Mouse (Mus musculus) limb, embryonic 12.5 days (tissue): ENCODE measurements around the gene Dynlt1f. TPM values are rescaled to one million over a fixed set of nuclear protein-coding genes. Genes with fewer than 3 reads are reported as not detected.
"Not testable (repeated sequence)": the region's sequence is repeated elsewhere in the genome, so short reads cannot be mapped to it uniquely, and the experiment has no call there.

Experiments
- ATAC-seq: fragments of 200-750 bp; cut with Nextera tagmentation; 2 replicates; pipeline ENCODE4 v1.8.0; 2017; ENCODE audit warnings: low read depth, moderate TSS enrichment; ENCODE audit not compliant: insufficient number of reproducible peaks, insufficient read depth, low FRiP score, low TSS enrichment
- H3K27ac ChIP-seq: fragments of 300-500 bp; sonication (generic); 2 replicates; pipeline ENCODE4 v1.5.1; 2016; ENCODE audit warnings: mild to moderate bottlenecking, moderate library complexity
- H3K27me3 ChIP-seq: fragments of 300-500 bp; sonication (generic); 2 replicates; pipeline ENCODE4 v1.6.1; 2016; ENCODE audit warnings: mild to moderate bottlenecking, moderate library complexity
- H3K36me3 ChIP-seq: fragments of 300-500 bp; sonication (generic); 2 replicates; pipeline ENCODE4 v1.6.1; 2016; ENCODE audit warnings: mild to moderate bottlenecking, moderate library complexity
- H3K4me1 ChIP-seq: fragments of 300-500 bp; sonication (generic); replicated peaks from 2 replicates; pipeline ENCODE4 v1.6.1; 2016
- H3K4me2 ChIP-seq: fragments of 300-500 bp; sonication (generic); 2 replicates; pipeline ENCODE4 v1.6.1; 2016; ENCODE audit warnings: mild to moderate bottlenecking, moderate library complexity
- H3K4me3 ChIP-seq: fragments of 300-500 bp; sonication (generic); replicated peaks from 2 replicates; pipeline ENCODE4 v1.5.1; 2016; ENCODE audit warnings: mild to moderate bottlenecking
- H3K9ac ChIP-seq: fragments of 300-500 bp; sonication (generic); replicated peaks from 2 replicates; pipeline ENCODE4 v1.6.1; 2016; ENCODE audit warnings: mild to moderate bottlenecking, moderate library complexity
- H3K9me3 ChIP-seq: fragments of 300-500 bp; sonication (generic); 2 replicates; pipeline ENCODE4 v1.6.1; 2016; ENCODE audit warnings: mild to moderate bottlenecking, moderate library complexity
- WGBS: fragments of 180-500 bp; shearing (Covaris S2); methylation state at CpG from one replicate; pipeline ENCODE4 v1.1.7; 2016; 5-methylcytosine and 5-hydroxymethylcytosine counted together
- polyA plus RNA-seq: library from polyadenylated mRNA; unstranded; fragments of >200 nt; fragmentation: Nextera tagmentation; extraction: Ambion mirVana; gene quantifications from 2 replicates; pipeline ENCODE4 v1.2.1, GENCODE M21; 2016

Gene Dynlt1f
- polyA plus RNA-seq, 1 experiment from 2014 or later, result 326 TPM

GRCm38 (mm10) chr17:6658801-6659200 lies 3.1 kb upstream of the Dynlt1f start, which contains the start of gene Sytl3:
TSS of gene Sytl3 (plus strand) at chr17:6659093.
- H3K36me3 ChIP-seq, H3K9me3 ChIP-seq, H3K4me1 ChIP-seq, H3K9ac ChIP-seq, H3K27me3 ChIP-seq, H3K4me3 ChIP-seq, ATAC-seq, H3K4me2 ChIP-seq, H3K27ac ChIP-seq: not testable (repeated sequence)
- 89% methylated on average over 6 of the region's 7 CpGs for WGBS

- H3K9me3 ChIP-seq, H3K36me3 ChIP-seq, H3K4me3 ChIP-seq, H3K4me2 ChIP-seq, ATAC-seq, H3K4me1 ChIP-seq, H3K9ac ChIP-seq, H3K27me3 ChIP-seq, H3K27ac ChIP-seq: not testable (repeated sequence)
- WGBS, result 100% methylated on average over 1 of the region's 3 CpGs
These were observed 771 bp upstream of the Dynlt1f start for GRCm38 (mm10) chr17:6656471-6656870.

GRCm38 (mm10) chr17:6655087-6655511 lies 601 bp downstream of the Dynlt1f start:
- not testable (repeated sequence) for H3K4me1 ChIP-seq, H3K27me3 ChIP-seq, H3K9me3 ChIP-seq, H3K36me3 ChIP-seq
- Histone ChIP-seq H3K4me3 (peak overlapping the region; percentile 50), H3K4me2 (peak overlapping the region; percentile 49), H3K9ac (peak overlapping the region; percentile 66), H3K27ac (peak overlapping the region; percentile 74)
- peak; percentile 80; the same call in 1 of the 2 replicates for ATAC-seq
- WGBS, result under 1% methylated on average over 36 of the region's 36 CpGs

- not testable (repeated sequence) for H3K27ac ChIP-seq, H3K9me3 ChIP-seq, H3K27me3 ChIP-seq, H3K4me3 ChIP-seq, H3K9ac ChIP-seq, H3K4me2 ChIP-seq, ATAC-seq, H3K36me3 ChIP-seq, H3K4me1 ChIP-seq
- WGBS, result 83% methylated on average over 4 of the region's 5 CpGs
These were observed 2.3 kb downstream of the Dynlt1f start for GRCm38 (mm10) chr17:6653341-6653946.

- not testable (repeated sequence) for H3K9ac ChIP-seq, H3K4me3 ChIP-seq, H3K9me3 ChIP-seq, H3K36me3 ChIP-seq, H3K4me1 ChIP-seq, ATAC-seq, H3K27me3 ChIP-seq, H3K4me2 ChIP-seq, H3K27ac ChIP-seq
- 90% methylated on average over 7 of the region's 7 CpGs for WGBS
These were observed 4.7 kb downstream of the Dynlt1f start for GRCm38 (mm10) chr17:6650904-6651565.

- not testable (repeated sequence) for ATAC-seq, H3K4me1 ChIP-seq, H3K4me2 ChIP-seq, H3K4me3 ChIP-seq, H3K27me3 ChIP-seq, H3K36me3 ChIP-seq, H3K9ac ChIP-seq, H3K27ac ChIP-seq, H3K9me3 ChIP-seq
- 95% methylated on average over 3 of the region's 3 CpGs for WGBS
These were observed 8.2 kb downstream of the Dynlt1f start for GRCm38 (mm10) chr17:6647452-6647851.

- not testable (repeated sequence) for H3K4me2 ChIP-seq
These were observed 8.9 kb downstream of the Dynlt1f start for GRCm38 (mm10) chr17:6646841-6647240.

GRCm38 (mm10) chr17:6645668-6646067 lies 10.0 kb downstream of the Dynlt1f start:
- H3K4me2 ChIP-seq, H3K4me1 ChIP-seq, H3K9me3 ChIP-seq, H3K36me3 ChIP-seq, ATAC-seq, H3K4me3 ChIP-seq, H3K27ac ChIP-seq, H3K27me3 ChIP-seq, H3K9ac ChIP-seq: not testable (repeated sequence)
- 93% methylated on average over 4 of the region's 4 CpGs for WGBS

More at GRCm38 (mm10) chr17:6646841-6647240, 8.9 kb downstream of the Dynlt1f start:
- H3K4me3 ChIP-seq, H3K9me3 ChIP-seq, H3K36me3 ChIP-seq, H3K27me3 ChIP-seq, H3K4me1 ChIP-seq, H3K9ac ChIP-seq, ATAC-seq, H3K27ac ChIP-seq: not testable (repeated sequence)
- 94% methylated on average over 7 of the region's 8 CpGs for WGBS

GRCm38 (mm10) chr17:6644673-6645072 lies 11.0 kb downstream of the Dynlt1f start:
- not testable (repeated sequence) for H3K4me3 ChIP-seq, H3K4me1 ChIP-seq, H3K9ac ChIP-seq, ATAC-seq, H3K27ac ChIP-seq, H3K36me3 ChIP-seq, H3K27me3 ChIP-seq, H3K9me3 ChIP-seq, H3K4me2 ChIP-seq
- WGBS, result 90% methylated on average over 4 of the region's 4 CpGs

- not testable (repeated sequence) for H3K4me3 ChIP-seq, H3K36me3 ChIP-seq, H3K9ac ChIP-seq, H3K9me3 ChIP-seq, H3K27ac ChIP-seq, H3K27me3 ChIP-seq, H3K4me2 ChIP-seq, H3K4me1 ChIP-seq, ATAC-seq
- WGBS, result 88% methylated on average over 9 of the region's 9 CpGs
These were observed 11.5 kb downstream of the Dynlt1f start for GRCm38 (mm10) chr17:6644210-6644609.

- not testable (repeated sequence) for H3K9me3 ChIP-seq, H3K36me3 ChIP-seq, H3K27me3 ChIP-seq, ATAC-seq, H3K4me1 ChIP-seq, H3K4me2 ChIP-seq, H3K9ac ChIP-seq, H3K27ac ChIP-seq, H3K4me3 ChIP-seq
- WGBS, result 78% methylated on average over 14 of the region's 14 CpGs
These were observed 14.8 kb downstream of the Dynlt1f start for GRCm38 (mm10) chr17:6640771-6641429.
